Mouse (Mus musculus): Measurements from ENCODE around the gene Rpl14. TPM values are rescaled to one million over a fixed set of nuclear protein-coding genes. Genes with fewer than 3 reads are reported as not detected.

Gene Rpl14
- polyA plus RNA-seq, 1 experiment from 2014 or later = 578 TPM

DNA sequence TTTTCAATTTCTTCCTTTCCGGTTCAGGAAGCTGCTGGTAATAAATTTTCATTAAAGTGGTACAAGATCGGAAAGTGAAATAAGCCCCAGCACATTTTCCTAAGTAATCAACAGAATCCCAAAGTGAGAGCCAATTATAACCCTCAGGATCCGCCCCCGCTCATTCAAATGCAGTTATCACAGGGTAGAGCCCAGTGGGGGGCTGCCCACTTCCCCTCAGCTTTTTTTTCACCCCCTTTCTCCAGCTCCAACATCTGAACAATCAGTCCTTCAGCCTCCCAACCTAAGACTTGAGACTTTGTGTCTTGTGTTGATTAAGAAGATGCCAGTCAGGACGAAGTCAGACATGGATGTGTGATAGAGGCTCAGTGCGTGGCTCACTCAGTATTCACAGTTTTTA is 23.6 kb downstream of the Rpl14 start:
- 77% methylated on average over 6 of the region's 6 CpGs for WGBS
- H3K4me3 ChIP-seq (ENCODE audit: control insufficient read depth in 1 of 2, insufficient read depth in 1 of 2, low read depth in 1 of 2, low read length in 2 of 2) = no peak overlapping the region
- H3K9ac ChIP-seq (ENCODE audit: low read length) = no peak overlapping the region
- H3K36me3 ChIP-seq (ENCODE audit: control insufficient read depth, insufficient read depth, low read length) = no peaks in the 10 kb centered on the region
- H3K27me3 ChIP-seq (ENCODE audit: control insufficient read depth, insufficient read depth, low read length) = no peaks in the 10 kb centered on the region
- H3K9me3 ChIP-seq (ENCODE audit: control insufficient read depth, low read length) = no peaks in the 10 kb centered on the region
- no peaks in the 10 kb centered on the region for H3K4me1 ChIP-seq (ENCODE audit: control insufficient read depth in 2 of 2, insufficient read depth in 2 of 2, low read length in 2 of 2)
- no peak for ATAC-seq (ENCODE audit: insufficient number of reproducible peaks, insufficient read depth, low FRiP score, low read depth)
- no peak overlapping the region for H3K4me2 ChIP-seq (ENCODE audit: low read length)
- no peak overlapping the region for H3K27ac ChIP-seq (replicated peaks in 1 of 2; ENCODE audit: control insufficient read depth in 1 of 2, insufficient read depth in 1 of 2, low read depth in 2 of 2, low read length in 2 of 2)

DNA sequence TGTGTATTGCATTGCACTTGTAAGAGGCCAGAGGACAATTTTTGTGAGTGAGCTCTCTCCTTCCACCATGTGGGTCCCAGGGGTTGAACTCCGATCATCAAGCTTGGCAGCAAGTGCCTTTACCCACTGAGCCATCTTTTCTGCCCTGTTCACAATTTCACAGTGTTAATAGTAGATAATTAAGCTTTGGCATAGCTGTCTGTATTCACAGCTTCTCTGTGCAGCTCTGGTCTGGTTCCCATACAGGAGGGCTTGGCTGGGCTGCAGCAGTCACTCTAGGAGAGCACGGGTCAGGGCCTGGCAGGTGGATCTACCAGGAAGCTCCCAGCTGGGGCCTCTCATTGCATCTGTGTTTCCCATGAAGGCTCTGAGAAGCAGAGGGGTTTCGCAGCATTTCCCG is 24.1 kb downstream of the Rpl14 start:
- Histone ChIP-seq H3K4me1 (ENCODE audit: control insufficient read depth in 2 of 2, insufficient read depth in 2 of 2, low read length in 2 of 2) (no peaks in the 10 kb centered on the region), H3K4me2 (ENCODE audit: low read length) (no peak overlapping the region), H3K27me3 (ENCODE audit: control insufficient read depth, insufficient read depth, low read length) (no peaks in the 10 kb centered on the region), H3K9me3 (ENCODE audit: control insufficient read depth, low read length) (no peaks in the 10 kb centered on the region), H3K36me3 (ENCODE audit: control insufficient read depth, insufficient read depth, low read length) (no peaks in the 10 kb centered on the region), H3K4me3 (ENCODE audit: control insufficient read depth in 1 of 2, insufficient read depth in 1 of 2, low read depth in 1 of 2, low read length in 2 of 2) (no peak overlapping the region), H3K9ac (ENCODE audit: low read length) (no peak overlapping the region), H3K27ac (replicated peaks in 1 of 2; ENCODE audit: control insufficient read depth in 1 of 2, insufficient read depth in 1 of 2, low read depth in 2 of 2, low read length in 2 of 2) (no peak overlapping the region)
- WGBS = 75% methylated on average over 4 of the region's 4 CpGs
- no peak for ATAC-seq (ENCODE audit: insufficient number of reproducible peaks, insufficient read depth, low FRiP score, low read depth)

- WGBS = 21% methylated on average over 17 of the region's 17 CpGs
- peak overlapping the region; percentile 11; the same call in 1 of the 2 replicates for H3K9ac ChIP-seq (ENCODE audit: low read length)
- H3K27ac ChIP-seq (replicated peaks in 1 of 2; ENCODE audit: control insufficient read depth in 1 of 2, insufficient read depth in 1 of 2, low read depth in 2 of 2, low read length in 2 of 2) = no peak overlapping the region
These were observed 30.4 kb downstream of the Rpl14 start for GRCm38 (mm10) chr9:120601488-120602171.

DNA sequence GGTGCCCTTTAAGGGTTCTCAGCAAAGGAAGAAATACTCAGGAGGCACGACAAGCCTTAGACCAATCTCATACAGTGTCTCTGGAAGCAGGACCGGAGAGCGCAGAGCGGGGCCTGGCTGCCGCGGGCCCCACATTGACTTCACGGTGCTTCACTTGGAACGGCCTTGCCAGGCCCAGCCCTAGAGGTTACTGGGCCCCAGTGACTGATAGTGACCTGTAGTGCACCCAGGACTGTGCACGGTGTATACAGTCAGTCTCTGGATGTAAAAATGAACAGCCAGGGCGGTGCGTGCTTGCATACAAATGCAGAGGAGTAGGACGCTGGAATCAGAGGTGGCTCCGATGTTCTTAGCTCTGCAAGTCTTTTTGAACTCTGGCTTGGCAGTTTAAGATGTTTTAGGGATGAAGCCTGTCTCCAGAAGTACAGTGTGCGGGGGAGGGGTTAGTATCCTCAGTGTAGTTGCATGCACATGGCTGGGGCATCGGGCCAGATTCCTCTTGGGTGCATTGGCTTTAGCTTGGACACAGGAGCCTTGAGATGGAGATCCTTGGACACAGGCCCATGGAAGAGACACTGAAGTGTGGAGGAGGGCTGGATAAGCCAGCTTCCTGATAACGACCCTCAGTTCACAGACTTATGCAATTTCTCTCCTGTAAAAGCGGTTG is 31.1 kb downstream of the Rpl14 start:
- 0 out of 2 replicates have a peak, but pooled peaks have one; percentile 41 for ATAC-seq (ENCODE audit: insufficient number of reproducible peaks, insufficient read depth, low FRiP score, low read depth)
- Histone ChIP-seq H3K4me2 (ENCODE audit: low read length) (peak overlapping the region; percentile 47), H3K4me3 (ENCODE audit: control insufficient read depth in 1 of 2, insufficient read depth in 1 of 2, low read depth in 1 of 2, low read length in 2 of 2) (no peak overlapping the region), H3K9ac (ENCODE audit: low read length) (no peak overlapping the region), H3K27me3 (ENCODE audit: control insufficient read depth, insufficient read depth, low read length) (no peaks in the 10 kb centered on the region), H3K9me3 (ENCODE audit: control insufficient read depth, low read length) (peaks cover 7% of the 10 kb centered on the region; the same call in 1 of the 2 replicates), H3K27ac (replicated peaks in 1 of 2; ENCODE audit: control insufficient read depth in 1 of 2, insufficient read depth in 1 of 2, low read depth in 2 of 2, low read length in 2 of 2) (no peak overlapping the region), H3K4me1 (ENCODE audit: control insufficient read depth in 2 of 2, insufficient read depth in 2 of 2, low read length in 2 of 2) (peaks cover 15 to 17% of the 10 kb centered on the region in 2 experiments), H3K36me3 (ENCODE audit: control insufficient read depth, insufficient read depth, low read length) (no peaks in the 10 kb centered on the region)
- WGBS = 58% methylated on average over 17 of the region's 17 CpGs

More at GRCm38 (mm10) chr9:120601488-120602171, 30.4 kb downstream of the Rpl14 start:
- H3K9me3 ChIP-seq (ENCODE audit: control insufficient read depth, low read length) = peaks cover under 1% of the 10 kb centered on the region; the same call in 1 of the 2 replicates
- peak overlapping the region in 1 of 2 experiments; percentile 3; a peak in 1 of 4 replicates for H3K4me3 ChIP-seq (ENCODE audit: control insufficient read depth in 1 of 2, insufficient read depth in 1 of 2, low read depth in 1 of 2, low read length in 2 of 2)
- no peaks in the 10 kb centered on the region for H3K36me3 ChIP-seq (ENCODE audit: control insufficient read depth, insufficient read depth, low read length)
- no peaks in the 10 kb centered on the region for H3K27me3 ChIP-seq (ENCODE audit: control insufficient read depth, insufficient read depth, low read length)
- H3K4me1 ChIP-seq (ENCODE audit: control insufficient read depth in 2 of 2, insufficient read depth in 2 of 2, low read length in 2 of 2) = peaks cover 15 to 17% of the 10 kb centered on the region in 2 experiments
- ATAC-seq (ENCODE audit: insufficient number of reproducible peaks, insufficient read depth, low FRiP score, low read depth) = peak; percentile 48
- peak overlapping the region; percentile 47 for H3K4me2 ChIP-seq (ENCODE audit: low read length)

DNA sequence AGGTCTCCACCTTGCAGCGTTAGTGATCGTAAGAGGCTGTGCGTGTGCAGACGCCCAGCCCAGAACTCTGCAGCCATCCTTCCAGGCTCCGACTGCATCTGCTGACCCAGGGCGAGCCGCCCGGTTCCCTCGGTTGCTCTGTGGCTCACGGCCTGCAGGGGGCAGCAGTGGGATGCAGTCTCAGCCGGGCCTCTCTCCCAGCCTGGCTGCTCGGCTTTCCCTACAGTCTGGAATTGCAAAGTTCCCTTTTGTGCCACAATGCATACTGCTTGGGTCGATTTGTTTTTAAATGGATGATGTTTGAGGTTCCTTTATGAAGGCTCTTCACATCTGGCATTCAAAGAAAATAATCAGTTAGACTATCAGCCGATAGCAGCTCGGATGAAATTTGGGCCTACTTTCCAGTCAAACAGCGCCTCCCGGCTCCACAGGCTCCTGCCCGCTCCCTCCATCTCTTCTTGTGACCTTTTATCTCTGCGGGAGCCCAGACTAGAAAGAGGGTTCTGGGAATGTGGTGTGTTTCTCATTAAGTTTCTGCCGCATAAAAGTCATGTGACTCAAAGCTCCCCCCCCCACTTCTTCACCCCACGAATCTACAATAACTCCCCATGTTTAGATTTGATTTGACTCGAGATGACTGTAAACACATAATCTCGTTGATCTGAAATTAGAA is 31.7 kb downstream of the Rpl14 start:
- H3K27me3 ChIP-seq (ENCODE audit: control insufficient read depth, insufficient read depth, low read length) = no peaks in the 10 kb centered on the region
- 0 out of 4 replicates have a peak overlapping the region, but pooled peaks of 1 of the 2 experiments have one; percentile 10 for H3K4me3 ChIP-seq (ENCODE audit: control insufficient read depth in 1 of 2, insufficient read depth in 1 of 2, low read depth in 1 of 2, low read length in 2 of 2)
- no peaks in the 10 kb centered on the region for H3K36me3 ChIP-seq (ENCODE audit: control insufficient read depth, insufficient read depth, low read length)
- WGBS = 6% methylated on average over 23 of the region's 23 CpGs
- peak overlapping the region; percentile 47 for H3K4me2 ChIP-seq (ENCODE audit: low read length)
- peaks cover 14% of the 10 kb centered on the region for H3K9me3 ChIP-seq (ENCODE audit: control insufficient read depth, low read length)
- peak overlapping the region; percentile 31; the same call in 1 of the 2 replicates for H3K9ac ChIP-seq (ENCODE audit: low read length)
- peaks cover 15 to 17% of the 10 kb centered on the region in 2 experiments for H3K4me1 ChIP-seq (ENCODE audit: control insufficient read depth in 2 of 2, insufficient read depth in 2 of 2, low read length in 2 of 2)
- ATAC-seq (ENCODE audit: insufficient number of reproducible peaks, insufficient read depth, low FRiP score, low read depth) = peak; percentile 82
- no peak overlapping the region for H3K27ac ChIP-seq (replicated peaks in 1 of 2; ENCODE audit: control insufficient read depth in 1 of 2, insufficient read depth in 1 of 2, low read depth in 2 of 2, low read length in 2 of 2)

- no peak overlapping the region for H3K27ac ChIP-seq (replicated peaks in 1 of 2; ENCODE audit: control insufficient read depth in 1 of 2, insufficient read depth in 1 of 2, low read depth in 2 of 2, low read length in 2 of 2)
- peak overlapping the region; percentile 47 for H3K4me2 ChIP-seq (ENCODE audit: low read length)
- H3K36me3 ChIP-seq (ENCODE audit: control insufficient read depth, insufficient read depth, low read length) = no peaks in the 10 kb centered on the region
- H3K27me3 ChIP-seq (ENCODE audit: control insufficient read depth, insufficient read depth, low read length) = no peaks in the 10 kb centered on the region
- H3K4me3 ChIP-seq (ENCODE audit: control insufficient read depth in 1 of 2, insufficient read depth in 1 of 2, low read depth in 1 of 2, low read length in 2 of 2) = no peak overlapping the region
- H3K4me1 ChIP-seq (ENCODE audit: control insufficient read depth in 2 of 2, insufficient read depth in 2 of 2, low read length in 2 of 2) = peaks cover 15 to 17% of the 10 kb centered on the region in 2 experiments
- H3K9ac ChIP-seq (ENCODE audit: low read length) = peak overlapping the region; percentile 31; the same call in 1 of the 2 replicates
- peaks cover 18% of the 10 kb centered on the region for H3K9me3 ChIP-seq (ENCODE audit: control insufficient read depth, low read length)
- no peak for ATAC-seq (ENCODE audit: insufficient number of reproducible peaks, insufficient read depth, low FRiP score, low read depth)
- 28% methylated on average over 10 of the region's 10 CpGs for WGBS
These were observed 32.3 kb downstream of the Rpl14 start for GRCm38 (mm10) chr9:120603512-120603908.

DNA sequence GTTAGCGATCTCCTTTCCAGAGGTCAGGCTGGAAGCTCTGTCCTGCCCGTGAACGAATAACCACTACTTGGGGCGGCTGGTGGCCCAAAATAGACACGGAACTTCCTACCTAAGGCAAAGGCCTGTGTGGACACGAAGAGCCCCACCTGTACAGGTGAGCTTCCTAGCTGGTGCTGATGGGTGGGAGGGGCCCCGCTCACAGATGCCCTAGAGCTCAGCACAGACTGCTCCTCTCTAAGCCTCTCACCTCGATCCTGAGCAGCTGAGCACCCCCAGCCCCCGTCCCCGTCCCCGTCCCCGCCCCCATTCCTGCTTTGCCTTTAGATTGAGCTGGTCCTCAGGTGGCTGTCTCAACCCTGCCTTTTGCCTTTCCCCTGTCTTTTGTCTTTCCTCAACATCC is 32.7 kb downstream of the Rpl14 start:
- peaks cover 19% of the 10 kb centered on the region for H3K9me3 ChIP-seq (ENCODE audit: control insufficient read depth, low read length)
- H3K27ac ChIP-seq (replicated peaks in 1 of 2; ENCODE audit: control insufficient read depth in 1 of 2, insufficient read depth in 1 of 2, low read depth in 2 of 2, low read length in 2 of 2) = no peak overlapping the region
- no peaks in the 10 kb centered on the region for H3K27me3 ChIP-seq (ENCODE audit: control insufficient read depth, insufficient read depth, low read length)
- H3K4me2 ChIP-seq (ENCODE audit: low read length) = no peak overlapping the region
- H3K4me1 ChIP-seq (ENCODE audit: control insufficient read depth in 2 of 2, insufficient read depth in 2 of 2, low read length in 2 of 2) = peaks cover 15 to 17% of the 10 kb centered on the region in 2 experiments
- no peak overlapping the region for H3K4me3 ChIP-seq (ENCODE audit: control insufficient read depth in 1 of 2, insufficient read depth in 1 of 2, low read depth in 1 of 2, low read length in 2 of 2)
- no peak for ATAC-seq (ENCODE audit: insufficient number of reproducible peaks, insufficient read depth, low FRiP score, low read depth)
- no peak overlapping the region for H3K9ac ChIP-seq (ENCODE audit: low read length)
- 35% methylated on average over 11 of the region's 12 CpGs for WGBS
- no peaks in the 10 kb centered on the region for H3K36me3 ChIP-seq (ENCODE audit: control insufficient read depth, insufficient read depth, low read length)

All from heart, embryonic 14.5 days (tissue).